Mouse (Mus musculus) megakaryocyte progenitor cell, adult 5-6 weeks (primary cell): ENCODE measurements at regions not wholly inside any gene's neighbourhood (a gene's known extent, or its start where the extent isn't known, plus 50 kb on each side); places are given as distances from the start of the nearest gene placed in this dataset.

Source experiments
- ATAC-seq: replicated peaks from 2 replicates; pipeline ENCODE4 v1.8.0; 2016; ENCODE audit warnings: mild to moderate bottlenecking, moderate TSS enrichment, inconsistent platforms; ENCODE audit not compliant: poor library complexity

DNA sequence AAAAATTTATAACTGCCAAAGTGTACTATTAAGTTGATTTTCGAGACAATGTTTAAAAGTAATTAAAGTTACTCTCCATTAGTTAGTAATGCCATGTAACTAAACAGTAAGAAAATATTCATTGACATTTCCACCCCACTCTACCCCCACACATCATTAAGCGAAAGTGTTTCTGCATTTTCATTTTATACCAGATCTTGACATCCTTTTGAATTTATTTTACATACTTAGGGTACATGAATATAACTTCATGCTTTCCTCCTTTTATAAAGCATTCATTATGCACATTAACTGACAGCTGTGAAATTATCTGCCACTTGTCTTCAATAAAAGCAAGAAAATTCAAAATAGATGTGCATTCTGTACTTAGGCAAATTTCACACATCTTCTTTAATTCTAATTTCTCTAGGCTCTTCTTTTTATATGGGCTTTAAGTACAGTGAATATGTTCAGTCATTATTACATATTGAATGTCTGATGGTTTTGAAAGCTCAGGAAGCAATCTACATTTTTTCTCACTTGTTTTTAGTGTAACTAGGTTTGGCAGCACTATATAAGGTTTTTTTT, 526.5 kb downstream of the Epha5 start:
- ATAC-seq, result no peak

GRCm38 (mm10) chr5:83872052-83872451, 517.1 kb upstream of the Tecrl start:
- ATAC-seq, result no peak

DNA sequence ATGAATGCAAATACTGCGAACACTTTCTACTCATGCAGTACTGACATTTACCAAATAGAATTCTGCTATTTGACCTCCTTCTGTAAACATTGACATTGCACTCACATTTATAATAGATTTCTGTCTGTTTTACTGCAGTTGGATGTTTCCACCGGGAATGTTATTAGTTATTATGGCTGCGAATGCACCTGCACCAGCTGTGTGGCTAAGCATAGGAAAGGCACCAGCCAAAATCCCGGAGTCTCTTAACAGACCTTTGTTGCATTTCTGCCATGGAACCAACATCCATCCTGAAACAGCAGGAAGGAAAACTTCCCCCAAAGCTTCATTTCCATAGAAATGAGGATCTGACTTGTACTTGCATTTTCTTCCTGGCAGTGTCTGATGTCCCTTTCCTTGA, 513.4 kb upstream of the Tecrl start:
- no peak for ATAC-seq

DNA sequence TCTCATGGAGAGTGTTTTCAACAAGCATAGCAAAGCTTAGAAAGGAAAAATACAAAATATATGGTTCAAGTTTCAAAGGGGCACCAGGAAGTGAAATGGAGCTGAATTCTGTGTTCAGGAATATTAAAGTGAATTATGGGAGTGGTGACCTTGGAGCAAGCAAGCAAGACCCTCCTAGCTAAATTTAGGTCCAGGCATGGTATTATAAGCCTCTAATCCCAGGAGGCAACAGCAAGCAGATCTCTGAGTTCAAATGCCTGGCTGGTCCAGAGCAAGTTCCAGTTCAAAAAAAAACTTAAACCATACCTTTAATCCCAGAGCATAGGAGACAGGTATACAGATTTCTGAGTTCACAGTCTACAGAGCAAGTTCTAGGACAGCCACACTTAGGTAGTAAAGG, 506.7 kb upstream of the Tecrl start:
- no peak for ATAC-seq

DNA sequence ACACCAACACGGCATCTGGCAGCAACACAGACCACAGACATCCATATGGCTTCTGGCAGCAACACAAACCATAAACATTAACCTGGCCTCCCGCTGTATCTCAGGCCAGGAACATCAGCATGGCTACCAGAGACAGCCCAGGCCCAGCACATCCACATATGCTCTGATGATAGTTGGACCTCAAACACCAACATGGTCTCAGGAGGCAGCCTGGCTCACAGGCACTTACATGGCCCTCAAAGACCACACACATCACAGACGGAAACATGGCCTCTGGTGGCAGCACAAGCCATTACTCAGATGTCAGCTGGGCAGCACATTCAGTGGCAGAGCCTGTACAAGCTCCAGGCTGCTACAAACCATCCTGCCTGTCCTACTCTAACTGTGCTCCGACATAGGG, 497.0 kb upstream of the Tecrl start:
- ATAC-seq, result no peak

- ATAC-seq, result no peak
Observed at GRCm38 (mm10) chr5:83826561-83826960, 471.6 kb upstream of the Tecrl start.

DNA sequence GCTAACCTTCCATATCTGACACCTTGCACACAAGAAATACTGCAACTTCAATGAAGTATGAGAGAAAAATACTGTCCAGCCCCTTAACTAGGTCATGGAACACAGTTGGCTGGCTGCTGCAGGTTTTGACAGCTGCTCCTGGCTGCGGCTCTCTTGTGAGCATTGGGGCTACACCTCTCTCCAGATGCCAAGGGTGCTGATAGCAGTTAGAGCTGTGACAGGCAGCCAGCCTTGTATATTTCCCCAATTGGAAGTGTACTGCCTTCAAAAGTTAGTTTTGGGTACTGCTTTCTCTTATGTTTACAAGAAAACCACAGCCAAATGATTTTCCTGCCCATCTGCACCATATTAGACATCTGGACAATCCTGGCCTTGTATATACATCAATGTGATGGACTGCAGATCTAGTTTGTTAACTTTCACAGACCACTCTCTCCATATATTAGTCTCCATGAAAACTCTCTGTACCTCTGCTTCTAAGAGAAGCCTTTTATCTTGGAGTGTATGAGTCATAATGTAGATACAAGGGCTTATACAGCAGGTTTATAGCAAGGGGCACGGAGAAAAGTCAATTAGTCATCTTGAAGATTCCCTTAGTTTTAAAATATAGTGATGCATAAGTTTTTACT, 470.0 kb upstream of the Tecrl start:
- no peak for ATAC-seq

GRCm38 (mm10) chr5:83811309-83811708, 456.3 kb upstream of the Tecrl start:
- no peak for ATAC-seq

GRCm38 (mm10) chr5:83800028-83800427, 445.0 kb upstream of the Tecrl start:
- ATAC-seq, result no peak

DNA sequence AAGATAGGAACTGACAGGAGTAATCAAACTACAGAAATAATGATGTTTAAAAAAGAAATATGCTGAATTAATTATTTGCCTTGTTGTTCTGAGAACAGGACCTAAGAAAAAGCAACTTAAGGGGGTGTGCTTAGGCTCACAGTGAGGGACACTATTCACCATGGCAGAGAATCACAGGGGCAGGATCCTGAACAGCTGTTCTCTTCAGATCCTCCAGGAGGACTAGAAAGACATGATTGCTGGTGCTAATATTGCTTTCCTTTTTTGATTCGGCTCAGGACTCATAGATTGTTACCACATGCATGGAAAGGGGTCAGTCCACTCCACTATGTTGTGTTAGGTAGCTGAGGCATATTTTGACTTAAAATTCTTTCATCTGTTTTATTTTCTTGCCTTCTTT, 425.4 kb upstream of the Tecrl start:
- ATAC-seq, result no peak

DNA sequence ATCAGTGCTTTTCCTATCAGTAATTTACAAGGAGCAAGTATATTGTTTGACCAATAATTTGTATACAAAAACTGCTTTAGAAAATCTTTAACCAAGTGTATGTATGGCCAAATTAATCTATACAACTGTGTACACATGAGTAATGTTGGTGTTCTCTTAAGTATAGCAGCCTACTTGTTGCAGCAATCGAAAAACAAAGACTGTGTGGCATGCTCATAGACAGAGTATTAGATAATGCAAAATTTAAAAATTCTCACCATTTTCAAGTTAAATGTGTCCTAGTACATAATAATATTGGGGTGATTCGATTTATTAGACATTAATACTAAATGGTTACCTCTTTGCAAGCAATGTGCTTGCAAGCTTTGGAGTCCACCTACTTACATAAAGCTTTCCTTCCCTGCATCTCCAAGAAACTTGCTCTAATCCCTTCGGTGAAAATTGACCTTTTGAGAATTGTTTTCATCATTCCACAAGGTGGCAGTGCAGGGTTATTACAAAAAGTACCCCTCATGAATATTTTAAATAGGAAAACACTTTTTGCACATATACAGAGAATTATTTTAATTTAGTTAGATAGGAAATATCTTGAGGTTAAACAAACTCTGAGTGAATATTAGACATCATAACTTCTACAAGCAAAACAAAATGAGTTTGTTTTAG, 423.4 kb upstream of the Tecrl start:
- ATAC-seq, result 0 out of 2 replicates have a peak, but pooled peaks have one; percentile 39

- ATAC-seq, result no peak
Observed at GRCm38 (mm10) chr5:83741913-83742312, 386.9 kb upstream of the Tecrl start.

GRCm38 (mm10) chr5:83695383-83695782, 340.4 kb upstream of the Tecrl start:
- no peak for ATAC-seq

- no peak for ATAC-seq
Observed at GRCm38 (mm10) chr5:83692286-83692685, 337.3 kb upstream of the Tecrl start.

DNA sequence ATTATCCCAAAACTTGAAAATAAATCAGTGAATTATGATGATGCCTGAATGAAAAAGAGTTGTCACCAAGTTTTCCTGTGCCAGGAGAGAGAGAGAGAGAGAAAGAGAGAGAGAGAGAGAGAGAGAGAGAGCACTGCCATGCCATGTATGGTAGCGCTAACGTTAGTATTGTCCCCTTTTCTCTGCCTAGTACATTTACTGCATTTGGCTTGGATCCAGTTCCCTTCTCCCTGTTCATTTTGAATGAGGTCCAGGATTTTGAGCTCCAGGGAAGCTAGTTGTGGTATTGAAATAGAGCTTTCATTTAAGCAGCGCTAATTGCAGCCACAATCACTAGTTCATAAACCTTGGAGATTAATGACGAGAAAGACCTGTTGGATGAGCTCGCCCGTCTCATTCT, 323.4 kb upstream of the Tecrl start:
- ATAC-seq, result no peak

GRCm38 (mm10) chr5:83659091-83659490, 304.1 kb upstream of the Tecrl start:
- no peak for ATAC-seq

GRCm38 (mm10) chr5:83651329-83651728, 296.3 kb upstream of the Tecrl start:
- ATAC-seq, result no peak

- ATAC-seq, result no peak
Observed at GRCm38 (mm10) chr5:83622612-83623374, 267.8 kb upstream of the Tecrl start.

DNA sequence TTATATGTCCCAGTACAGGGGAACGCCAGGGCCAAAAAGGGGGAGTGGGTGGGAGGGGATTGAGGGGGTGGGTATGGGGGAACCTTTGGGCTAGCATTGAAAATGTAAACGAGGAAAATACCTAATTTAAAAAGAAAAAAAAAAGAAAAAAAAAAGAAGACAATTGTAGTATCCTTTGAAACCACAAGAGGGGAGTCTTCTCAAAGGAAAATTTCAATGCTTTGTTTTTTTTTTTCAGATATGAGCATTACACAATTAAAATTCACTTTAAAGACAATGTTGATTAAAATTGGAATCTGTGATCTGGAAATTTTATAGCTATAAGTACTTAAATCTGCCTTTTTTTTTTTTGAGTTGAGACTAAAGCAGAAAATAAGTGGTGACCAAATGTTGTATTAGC, 255.8 kb upstream of the Tecrl start:
- ATAC-seq, result no peak

GRCm38 (mm10) chr5:83593289-83593610, 238.3 kb upstream of the Tecrl start:
- no peak for ATAC-seq

DNA sequence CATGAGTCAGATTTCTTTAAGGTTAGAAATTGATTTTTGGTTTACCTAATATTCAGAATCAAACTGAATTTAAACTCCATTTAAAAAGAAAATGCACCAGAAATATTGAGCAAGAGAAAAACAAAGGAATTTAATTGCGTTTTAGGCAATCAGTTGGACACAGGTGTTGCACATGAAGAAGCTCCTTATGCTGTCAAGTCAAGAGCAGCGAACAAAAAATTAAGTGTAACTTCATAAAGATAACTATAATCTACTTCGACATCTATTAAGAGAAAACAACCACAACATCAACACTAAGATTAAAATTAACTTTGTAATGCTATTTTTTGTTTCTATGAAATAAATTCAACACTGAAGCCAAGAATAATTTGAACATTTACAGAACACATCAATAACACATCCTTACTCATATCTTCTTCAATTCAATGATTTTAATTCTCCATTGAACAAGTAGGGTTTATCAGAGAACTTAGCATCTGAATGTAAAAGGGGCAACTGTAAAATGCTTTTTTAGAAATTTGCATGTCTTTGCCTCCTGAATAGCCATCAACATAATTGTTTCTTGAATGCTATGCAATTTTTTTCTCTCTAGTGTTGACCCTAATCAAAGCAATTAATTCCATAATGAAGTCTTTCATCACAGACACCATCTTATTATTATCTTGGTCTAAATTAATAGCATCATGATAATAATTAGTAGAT, 237.7 kb upstream of the Tecrl start:
- ATAC-seq, result no peak
